Comparison of ENCODE assay signal across 9 mouse cellular contexts in genomic region chr7:31168412-31168811, GRCm38 (mm10). TPM values are rescaled to one million over a fixed set of nuclear protein-coding genes. Genes with fewer than 3 reads are reported as not detected.
A peak's percentile ranks its signal among the peaks of the same experiment; 100 is the strongest.
DNase-seq lines count a peak whose midpoint lies in the region; ATAC-seq lines count a peak whose summit lies in the region.
"Had no signal": no experiment of that assay in that cellular context is flagged by ENCODE, and none has a peak within 500 bp of the region (broad histone marks: within the 10 kb centered on the region; RNA-seq: fewer than 3 reads in every experiment).

No protein-coding gene starts in this region.

- peak; percentile 39 to 67 for DNase-seq in adrenal gland, adult (ENCODE audit: inconsistent age in 2 of 2, low spot score in 1 of 2)
- no peak for DNase-seq in adrenal gland, adult 18-20 months (ENCODE audit: low spot score in 2 of 2)
- DNase-seq in fibroblast of lung, adult 2 months (ENCODE audit: low read depth): peak; percentile 33
- peak; percentile 41 for DNase-seq in liver
- DNase-seq in B cell, adult 2 months: no peak
- DNase-seq in ovary, postnatal 36 days (ENCODE audit: low spot score): no peak
- DNase-seq: right cerebral cortex, postnatal 14 days had no signal

- ATAC-seq in monocyte, adult 5-6 weeks (replicated peaks; ENCODE audit: insufficient number of reproducible peaks, low FRiP score, low TSS enrichment, poor library complexity, severe bottlenecking): peak; percentile 59; the same call in 1 of the 2 replicates
- no peak for ATAC-seq in erythroblast, adult 5-6 weeks (replicated peaks; ENCODE audit: low FRiP score, poor library complexity, severe bottlenecking)

RNA-seq across cellular contexts. Expression of gene Gramd1a, which starts 12.7 kb away (rescaled TPM):
- 10 to 100 TPM; 41.9 to 51.7 TPM for total RNA-seq in adrenal gland, adult 18-20 months (2021)
- total RNA-seq in monocyte, adult 5-6 weeks (2017): 60.2 to 141 TPM (median 71.3 TPM) in 3 replicates
- 20.9 and 27.9 TPM in 2 replicates for total RNA-seq in erythroblast, adult 5-6 weeks (2015; ENCODE audit: low replicate concordance)
- total RNA-seq in erythroblast, adult 5-6 weeks (2017; ENCODE audit: low replicate concordance): 4.9 and 6.2 TPM in 2 replicates

RNA-seq across cellular contexts. Expression of gene Scn1b, which starts 41.6 kb away (rescaled TPM):
- 10 to 100 TPM; 13.5 to 24.9 TPM for total RNA-seq in adrenal gland, adult 18-20 months (2021)
- total RNA-seq in monocyte, adult 5-6 weeks (2017): 3.0 to 4.3 TPM (median 4.1 TPM) in 3 replicates
- total RNA-seq in erythroblast, adult 5-6 weeks (2015; ENCODE audit: low replicate concordance): 1.2 TPM in 1 of 2 replicates, not detected in the other
- total RNA-seq in erythroblast, adult 5-6 weeks (2017; ENCODE audit: low replicate concordance): 1.2 TPM in 1 of 2 replicates, not detected in the other

RNA-seq across cellular contexts. Expression of gene Hpn, which starts 53.3 kb away (rescaled TPM):
- 1 to 10 TPM; 1.2 to 1.4 TPM for total RNA-seq in adrenal gland, adult 18-20 months (2021)
- total RNA-seq in monocyte, adult 5-6 weeks (2017): 0.49 to 1.9 TPM (median 0.57 TPM) in 3 replicates
- 4.0 and 10.0 TPM in 2 replicates for total RNA-seq in erythroblast, adult 5-6 weeks (2015; ENCODE audit: low replicate concordance)
- total RNA-seq in erythroblast, adult 5-6 weeks (2017; ENCODE audit: low replicate concordance): 0.77 and 6.7 TPM in 2 replicates

Comparison
In these comparisons a context has a peak if more than half of its experiments do, and no peak if none do; other contexts are left out.
1. DNase-seq: peak in adrenal gland, adult (2 of 2), fibroblast of lung, adult 2 months (single experiment) and liver (single experiment); none in adrenal gland, adult 18-20 months (0 of 2), B cell, adult 2 months (0 of 2) and ovary, postnatal 36 days (single experiment).